Mouse (Mus musculus) olfactory bulb, adult 2 months (tissue): ENCODE data around the gene Ppfia1. TPM values are rescaled to one million over a fixed set of nuclear protein-coding genes. Genes with fewer than 3 reads are reported as not detected.

Experiments used
- H3K27ac ChIP-seq: fragments of 200-500 bp; 2 replicates; pipeline ENCODE4 v1.5.1; 2012; ENCODE audit warnings: low read depth, low read length; ENCODE audit not compliant: insufficient read depth
- H3K4me1 ChIP-seq: fragments of 200-500 bp; 2 replicates; pipeline ENCODE4 v1.6.1; 2012; ENCODE audit warnings: low read length; ENCODE audit not compliant: control insufficient read depth, insufficient read depth
- H3K4me3 ChIP-seq: fragments of 200-500 bp; 2 replicates; pipeline ENCODE4 v1.5.1; 2012; ENCODE audit warnings: mild to moderate bottlenecking, low read depth, low read length, moderate library complexity; ENCODE audit not compliant: insufficient read depth
- CTCF ChIP-seq: fragments of 200-500 bp; IDR thresholded peaks from 2 replicates; pipeline ENCODE4 v1.5.1; 2012; ENCODE audit warnings: low read depth, mild to moderate bottlenecking, low read length, moderate library complexity; ENCODE audit not compliant: insufficient read depth
- POLR2A ChIP-seq: fragments of 200-500 bp; IDR thresholded peaks from 2 replicates; pipeline ENCODE4 v1.6.1; 2012; ENCODE audit warnings: mild to moderate bottlenecking, low read depth, low read length, moderate library complexity; ENCODE audit not compliant: insufficient read depth
- WGBS: fragments of 180-500 bp; shearing (Covaris S2); methylation state at CpG from one replicate; pipeline ENCODE4 v1.1.7; 2018; 5-methylcytosine and 5-hydroxymethylcytosine counted together
- polyA plus RNA-seq: library from polyadenylated mRNA; stranded (reverse); fragments of >200 nt; gene quantifications from 2 replicates; pipeline ENCODE4 v1.2.4, GENCODE M21; 2012; ENCODE audit warnings: low replicate concordance; ENCODE audit not compliant: missing spikeins, insufficient read depth, insufficient read length

Gene Ppfia1
- polyA plus RNA-seq, 1 experiment, result not detected

DNA sequence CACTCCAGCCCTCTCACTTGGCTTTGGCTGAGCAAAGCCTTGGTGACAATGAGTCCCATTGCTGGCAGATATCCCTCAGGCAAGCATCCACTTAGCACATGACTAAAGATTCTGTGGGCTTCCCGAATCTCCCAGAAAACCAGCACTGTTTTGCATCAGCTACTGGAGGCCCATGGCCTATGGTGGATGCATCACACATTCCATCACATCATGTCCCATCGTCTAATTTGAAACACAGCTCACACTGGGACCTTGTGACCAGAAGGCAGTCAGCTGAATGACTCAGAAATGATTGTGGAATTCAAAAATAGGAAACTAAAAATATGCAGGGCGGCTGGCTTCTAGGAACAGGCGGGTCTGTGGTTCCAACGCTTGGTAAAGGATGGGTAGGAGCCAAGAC, 24.3 kb upstream of the Ppfia1 start:
- TF ChIP-seq POLR2A, result no peak
- no peak for TF ChIP-seq CTCF
- WGBS, result 56% methylated on average over 5 of the region's 5 CpGs

DNA sequence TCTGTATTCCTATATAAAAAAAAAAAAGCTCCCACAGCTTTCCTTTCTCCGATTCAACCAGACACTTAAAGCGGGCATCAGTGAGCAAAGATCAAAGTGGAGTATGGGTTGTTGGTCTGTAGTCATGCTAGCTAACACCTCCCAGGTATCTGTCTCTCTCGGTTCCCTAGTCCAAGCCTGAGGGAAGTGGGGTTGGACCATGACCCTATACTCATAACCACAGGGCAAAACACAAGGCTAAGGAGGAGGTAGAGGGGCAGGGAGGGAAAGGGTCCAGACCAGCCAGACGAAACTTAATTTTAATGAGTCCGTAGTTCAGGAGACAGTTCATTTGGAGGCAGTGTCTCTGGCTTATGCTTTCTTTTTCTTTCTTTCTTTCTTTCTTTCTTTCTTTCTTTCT, 18.7 kb upstream of the Ppfia1 start:
- no peak for TF ChIP-seq CTCF
- TF ChIP-seq POLR2A, result no peak
- Histone ChIP-seq H3K4me3 (no peak overlapping the region), H3K27ac (no peak overlapping the region), H3K4me1 (no peaks in the 10 kb centered on the region)
- WGBS, result 81% methylated on average over 5 of the region's 5 CpGs

More for the DNA sequence above, 24.3 kb upstream of the Ppfia1 start:
- peaks cover 15% of the 10 kb centered on the region for H3K4me1 ChIP-seq
- no peak overlapping the region for H3K4me3 ChIP-seq
- H3K27ac ChIP-seq, result no peak overlapping the region

DNA sequence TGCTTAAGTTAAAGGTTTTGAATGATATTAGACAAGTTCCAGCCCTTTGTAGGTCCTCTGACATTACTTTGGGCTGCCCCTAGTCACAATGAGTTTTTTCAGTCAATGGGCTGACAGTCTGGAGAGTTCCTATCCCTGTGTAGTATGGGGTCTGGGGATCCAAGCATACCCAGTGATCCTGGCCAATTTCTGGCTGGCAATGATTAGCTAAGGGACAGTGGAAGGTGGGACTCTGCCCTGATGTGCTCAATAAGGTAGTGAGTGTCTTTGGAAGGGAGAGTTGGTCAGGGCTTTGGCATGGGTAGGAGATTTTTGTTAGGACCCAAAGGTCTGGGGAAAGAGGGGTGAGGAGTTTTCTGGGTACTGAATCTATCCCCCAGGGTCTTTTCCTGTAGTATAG, 18.1 kb upstream of the Ppfia1 start:
- Histone ChIP-seq H3K4me3 (no peak overlapping the region), H3K4me1 (no peaks in the 10 kb centered on the region), H3K27ac (no peak overlapping the region)
- TF ChIP-seq POLR2A (no peak), CTCF (no peak)

DNA sequence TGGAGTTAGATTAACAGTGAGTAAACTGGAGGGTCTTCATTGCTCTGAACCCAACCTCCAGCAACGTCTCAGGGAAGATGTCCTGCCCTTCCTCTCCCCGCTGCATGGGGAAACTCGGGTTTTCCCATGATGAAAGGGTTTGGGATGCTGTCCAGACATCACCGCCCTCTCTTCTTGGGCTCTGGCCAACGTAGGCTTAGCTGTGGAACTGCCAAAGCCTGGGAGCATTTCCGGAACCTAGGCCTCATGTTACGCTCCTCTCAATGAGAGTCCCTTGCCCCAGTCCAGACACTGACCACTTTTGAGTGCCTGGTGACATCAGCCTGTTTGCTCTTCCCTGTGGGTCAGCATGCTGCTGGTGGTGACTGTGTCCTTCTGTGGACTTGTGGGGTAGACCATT, 15.9 kb upstream of the Ppfia1 start:
- WGBS, result 31% methylated on average over 7 of the region's 7 CpGs
- Histone ChIP-seq H3K4me3 (no peak overlapping the region), H3K4me1 (no peaks in the 10 kb centered on the region), H3K27ac (no peak overlapping the region)
- no peak for TF ChIP-seq POLR2A
- no peak for TF ChIP-seq CTCF

DNA sequence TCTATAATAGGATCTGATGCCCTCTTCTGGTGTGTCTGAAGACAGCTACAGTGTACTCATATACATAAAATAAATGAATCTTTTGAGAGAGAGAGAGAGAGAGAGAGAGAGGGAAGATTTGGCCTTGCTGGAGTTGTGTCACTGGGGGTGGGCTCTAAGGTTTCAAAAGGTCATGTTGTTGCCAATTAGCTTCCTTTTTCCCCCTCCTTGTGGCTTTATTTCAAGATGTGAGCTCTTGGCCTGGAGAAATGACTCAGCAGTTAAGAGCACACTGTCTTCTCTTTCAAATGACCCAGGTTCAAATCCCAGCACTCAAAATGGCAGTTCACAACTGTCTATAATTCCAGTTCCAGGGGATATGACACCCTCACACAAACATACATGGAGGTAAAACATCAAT, 14.6 kb upstream of the Ppfia1 start:
- no peaks in the 10 kb centered on the region for H3K4me1 ChIP-seq
- no peak overlapping the region for H3K27ac ChIP-seq
- TF ChIP-seq CTCF (no peak), POLR2A (no peak)
- no peak overlapping the region for H3K4me3 ChIP-seq

DNA sequence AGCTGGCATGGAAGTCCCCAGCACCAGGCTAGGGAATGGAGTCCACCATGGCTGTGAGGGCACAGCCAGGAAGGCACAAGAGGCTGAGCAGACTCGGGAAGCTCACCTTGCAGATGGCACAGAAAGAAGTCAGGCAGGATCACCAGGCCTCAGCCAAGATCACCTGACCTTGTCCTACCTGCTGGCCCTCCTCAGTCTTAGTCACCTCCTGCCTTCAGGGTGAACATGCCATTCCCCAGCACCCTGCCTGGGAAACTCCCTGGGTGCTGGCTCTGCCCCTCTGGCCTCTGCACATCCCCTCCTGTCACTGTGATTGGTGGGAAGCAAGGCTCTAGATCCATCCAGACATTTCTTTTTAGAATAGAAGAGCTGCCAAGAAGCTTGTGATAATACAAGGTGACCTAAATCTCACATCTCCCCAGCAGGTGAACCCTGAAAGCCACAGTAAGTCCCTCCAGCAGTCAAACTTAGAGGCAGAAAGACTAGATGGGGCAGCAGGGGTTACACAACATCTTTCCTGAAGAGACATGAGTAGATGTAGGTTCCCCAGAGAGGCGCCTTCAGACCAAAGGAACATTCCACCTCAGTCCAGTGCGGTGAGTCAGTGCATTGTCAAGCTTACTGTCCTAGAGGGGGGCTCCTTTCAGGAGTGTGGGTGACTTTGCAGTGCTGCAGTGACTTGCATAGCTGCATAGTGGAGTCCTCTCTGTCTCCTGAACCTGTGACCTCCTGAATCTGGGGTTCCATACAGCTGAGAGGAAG, 13.6 kb upstream of the Ppfia1 start:
- 81% methylated on average over 3 of the region's 3 CpGs for WGBS
- H3K27ac ChIP-seq, result no peak overlapping the region

DNA sequence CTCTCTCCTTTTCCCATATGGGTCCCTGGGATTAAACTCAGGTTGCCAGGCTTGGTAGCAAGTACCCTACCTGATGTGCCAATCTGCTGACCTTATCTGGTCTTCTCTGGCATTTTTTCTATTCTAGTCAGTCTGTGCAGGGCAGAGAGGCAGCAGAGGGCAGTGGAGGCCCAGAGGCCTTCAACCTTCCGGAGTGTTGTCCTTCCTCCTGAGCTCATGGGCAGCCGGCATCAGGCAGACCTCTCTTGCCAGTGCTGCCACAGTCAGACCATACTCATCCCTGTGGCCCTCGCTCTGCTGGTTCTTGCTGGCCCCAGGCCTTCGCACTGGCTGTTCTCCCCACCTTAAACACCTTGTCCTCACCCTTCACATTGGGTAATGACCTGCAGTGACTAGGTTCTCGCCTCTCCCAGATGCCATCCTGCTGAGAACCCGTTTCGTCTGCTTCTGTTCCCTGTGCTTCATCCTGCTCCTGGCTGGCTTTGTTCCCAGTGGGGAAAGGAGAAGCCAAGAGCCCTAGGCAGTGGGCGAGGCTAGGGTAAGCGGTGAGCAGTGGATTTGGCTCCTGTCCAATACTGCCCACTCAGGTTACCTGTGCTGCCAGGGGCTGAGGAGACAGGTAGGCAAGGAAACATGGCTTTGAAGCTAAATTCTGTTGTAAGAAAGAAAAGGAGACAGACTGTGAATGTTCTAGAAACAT, 10.1 kb upstream of the Ppfia1 start:
- Histone ChIP-seq H3K4me3 (no peak overlapping the region), H3K27ac (no peak overlapping the region), H3K4me1 (no peaks in the 10 kb centered on the region)
- 56% methylated on average over 9 of the region's 9 CpGs for WGBS
- TF ChIP-seq CTCF (no peak), POLR2A (no peak)

More for the DNA sequence above, 13.6 kb upstream of the Ppfia1 start:
- H3K4me3 ChIP-seq, result no peak overlapping the region
- TF ChIP-seq CTCF (no peak), POLR2A (no peak)
- H3K4me1 ChIP-seq, result no peaks in the 10 kb centered on the region

DNA sequence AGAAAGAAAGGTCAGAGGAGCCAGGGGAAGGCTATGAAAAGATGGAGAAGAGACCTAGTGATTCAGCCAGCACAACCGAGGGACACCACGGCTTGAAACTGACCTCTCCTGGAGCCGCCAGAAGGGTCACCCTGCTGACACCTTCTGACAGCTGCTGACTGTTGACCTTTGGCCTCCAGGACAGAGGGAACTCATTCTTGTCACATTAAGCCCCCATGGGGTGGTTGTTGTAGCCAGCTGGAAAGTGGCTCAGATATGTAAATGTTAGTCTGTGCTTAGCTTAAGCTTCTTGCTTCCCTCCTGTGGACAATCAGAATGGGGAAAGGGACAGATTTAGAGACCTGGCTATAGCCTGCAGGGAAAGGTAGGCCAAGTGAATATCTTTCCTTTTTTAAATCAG, 8.5 kb upstream of the Ppfia1 start:
- no peaks in the 10 kb centered on the region for H3K4me1 ChIP-seq
- TF ChIP-seq CTCF (no peak), POLR2A (no peak)
- WGBS, result 37% methylated on average over 3 of the region's 3 CpGs
- no peak overlapping the region for H3K4me3 ChIP-seq
- no peak overlapping the region for H3K27ac ChIP-seq

DNA sequence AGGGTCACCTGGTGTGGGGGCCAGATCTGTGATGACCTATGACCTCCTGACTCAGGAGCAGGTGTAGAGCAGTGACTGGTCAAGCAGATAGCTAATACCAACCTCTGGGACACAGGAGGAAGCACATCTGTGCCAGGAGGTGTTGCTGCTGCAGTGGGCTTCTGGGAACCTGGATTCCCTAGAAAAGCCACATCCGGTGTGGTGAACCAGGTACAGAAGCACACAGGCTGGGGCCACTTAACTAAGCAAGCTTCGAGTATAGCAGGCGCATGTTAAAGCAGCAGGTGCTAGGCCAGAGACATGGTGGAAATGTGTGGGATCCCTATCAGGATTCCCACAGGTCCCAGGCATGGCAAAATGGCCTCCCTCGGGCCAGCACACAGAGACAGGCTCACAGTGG, 7.1 kb upstream of the Ppfia1 start:
- TF ChIP-seq CTCF (no peak), POLR2A (no peak)
- WGBS, result 89% methylated on average over 4 of the region's 4 CpGs
- Histone ChIP-seq H3K4me1 (no peaks in the 10 kb centered on the region), H3K4me3 (no peak overlapping the region), H3K27ac (no peak overlapping the region)
